Mouse (Mus musculus): Measurements from ENCODE around the gene Snx12. TPM values are rescaled to one million over a fixed set of nuclear protein-coding genes. Genes with fewer than 3 reads are reported as not detected.
"Not testable (repeated sequence)": the region's sequence is repeated elsewhere in the genome, so short reads cannot be mapped to it uniquely, and the experiment has no call there.

Gene Snx12
- total RNA-seq, 4 experiments from 2014 or later: 49.1 to 69.9 (median 64.8) TPM

- no peak for DNase-seq
Observed at GRCm38 (mm10) chrX:101131992-101132791, 90.2 kb downstream of the Snx12 start.

DNA sequence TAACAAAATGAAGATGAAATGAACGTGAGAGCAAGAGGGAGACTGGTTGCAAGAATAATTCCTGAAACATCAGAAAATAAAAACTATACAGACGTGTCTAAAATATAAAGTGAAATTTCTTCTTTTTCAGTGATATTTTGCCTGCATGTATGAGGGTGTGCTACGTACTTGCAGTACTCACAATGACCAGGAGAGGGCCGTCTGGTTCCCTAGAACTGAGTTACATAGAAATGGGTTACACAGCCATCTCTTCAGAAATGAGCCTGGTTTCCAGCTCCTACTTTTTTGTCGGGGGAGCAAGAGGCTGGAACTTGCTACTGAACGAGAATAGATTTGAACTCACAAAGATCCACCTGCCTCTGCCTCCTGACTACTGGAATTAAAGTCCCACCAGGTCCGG is 91.4 kb downstream of the Snx12 start:
- DNase-seq: no peak

DNA sequence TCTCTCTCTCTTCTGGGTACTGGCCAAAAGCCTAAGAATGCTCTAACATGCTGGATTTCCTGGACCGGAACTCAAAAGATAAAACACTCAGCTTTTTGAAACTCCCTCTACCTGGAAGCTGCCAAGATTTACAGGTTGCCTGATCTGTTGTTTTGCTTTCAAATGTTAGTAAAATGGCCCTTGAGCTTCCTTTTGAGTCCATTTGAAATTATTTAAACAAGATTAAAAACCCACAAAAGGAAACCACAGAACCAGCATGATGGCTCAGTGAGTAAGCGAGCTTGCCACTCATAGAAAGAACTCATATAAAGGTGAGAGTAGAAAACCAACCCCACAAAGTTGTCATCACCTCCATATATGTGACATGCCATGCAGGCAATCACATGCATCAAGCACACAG is 93.8 kb downstream of the Snx12 start:
- DNase-seq: no peak

- no peak for DNase-seq
Observed at GRCm38 (mm10) chrX:101126977-101127376, 95.4 kb downstream of the Snx12 start.

DNA sequence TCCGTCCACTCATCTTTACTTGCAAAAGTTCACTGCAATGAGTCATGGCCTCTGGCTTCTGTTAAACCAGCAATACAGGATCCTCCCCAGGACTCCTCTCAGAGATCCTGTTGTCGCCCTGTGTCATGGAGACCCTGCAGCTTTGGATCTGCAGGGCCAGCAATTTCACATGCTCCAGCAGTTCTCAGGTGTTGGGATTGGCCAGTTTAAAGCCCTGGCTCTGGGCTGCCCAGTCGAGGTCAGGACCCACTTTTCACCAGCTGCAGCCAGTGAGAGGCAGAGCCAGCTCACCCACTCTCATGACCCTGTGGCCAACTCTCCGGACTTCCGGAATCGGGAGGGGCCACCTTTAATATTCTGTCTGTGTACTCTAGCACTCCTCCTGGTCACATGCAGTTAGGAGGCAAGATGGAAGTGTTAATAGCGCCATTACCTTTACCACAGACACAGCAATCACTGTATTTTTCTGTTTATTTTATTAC is 95.8 kb downstream of the Snx12 start:
- DNase-seq: peak; percentile 31

DNA sequence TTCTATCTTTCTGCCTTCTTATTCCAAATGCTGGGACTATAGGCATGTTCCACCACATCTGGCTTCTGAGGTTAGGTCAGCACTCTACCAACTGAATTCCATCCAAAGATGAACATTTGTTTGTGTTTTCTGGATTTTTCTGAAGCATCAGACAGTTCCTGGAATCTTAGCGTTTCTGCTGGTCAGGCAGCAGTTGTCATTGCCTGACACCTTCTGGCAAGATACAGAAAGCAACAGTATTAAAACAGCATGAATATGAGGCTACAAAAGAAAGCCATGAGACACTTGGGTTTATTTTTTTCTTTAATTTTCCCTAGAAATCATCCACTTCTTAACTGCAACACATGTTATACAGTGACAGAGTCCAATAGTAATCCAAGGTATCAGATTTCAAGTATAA is 101.8 kb downstream of the Snx12 start:
- no peak for DNase-seq

GRCm38 (mm10) chrX:101085920-101086319 is 136.4 kb downstream of the Snx12 start, which contains the start of gene Slc7a3:
TSS of gene Slc7a3 (minus strand) at chrX:101086020.
- no peak for DNase-seq

DNA sequence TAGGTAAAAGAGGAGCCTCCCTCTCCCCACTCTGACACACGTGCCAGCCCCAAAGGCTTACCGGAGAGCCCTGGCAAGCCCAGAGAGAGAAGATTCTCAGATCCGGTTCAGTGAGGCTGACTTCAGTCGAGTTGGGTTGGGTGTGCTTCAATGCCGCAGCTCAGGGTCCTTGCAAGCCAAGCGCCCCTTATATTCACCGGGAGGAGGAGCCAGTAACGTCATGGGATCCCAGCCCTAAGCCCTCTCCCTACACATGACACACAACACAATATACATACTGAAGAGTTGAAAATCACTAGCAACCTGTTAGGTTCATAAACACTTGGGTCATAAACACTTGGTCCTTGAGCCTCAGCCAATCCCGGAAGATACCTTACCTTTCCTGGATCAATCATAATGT is 137.2 kb downstream of the Snx12 start:
- not testable (repeated sequence) for DNase-seq

DNA sequence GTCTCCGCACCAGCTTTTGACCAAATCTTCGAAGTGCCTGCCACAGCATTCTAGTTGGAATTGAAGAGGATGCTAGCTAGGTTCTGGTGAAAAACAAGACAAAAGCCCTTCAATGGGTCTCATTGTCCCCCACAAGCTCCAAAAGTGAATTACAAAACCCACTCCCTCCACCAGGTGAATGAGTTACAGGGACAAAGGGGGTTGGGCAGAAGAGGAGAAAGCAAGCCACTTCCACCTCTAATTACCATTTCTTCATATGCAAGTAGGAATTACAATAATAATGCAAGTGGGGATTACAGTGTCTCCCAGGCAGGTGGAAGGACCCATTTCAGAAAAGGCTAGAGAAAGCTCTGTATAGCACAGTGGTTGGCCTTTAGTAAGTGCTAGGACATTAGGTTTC is 138.2 kb downstream of the Snx12 start:
- DNase-seq: no peak

DNA sequence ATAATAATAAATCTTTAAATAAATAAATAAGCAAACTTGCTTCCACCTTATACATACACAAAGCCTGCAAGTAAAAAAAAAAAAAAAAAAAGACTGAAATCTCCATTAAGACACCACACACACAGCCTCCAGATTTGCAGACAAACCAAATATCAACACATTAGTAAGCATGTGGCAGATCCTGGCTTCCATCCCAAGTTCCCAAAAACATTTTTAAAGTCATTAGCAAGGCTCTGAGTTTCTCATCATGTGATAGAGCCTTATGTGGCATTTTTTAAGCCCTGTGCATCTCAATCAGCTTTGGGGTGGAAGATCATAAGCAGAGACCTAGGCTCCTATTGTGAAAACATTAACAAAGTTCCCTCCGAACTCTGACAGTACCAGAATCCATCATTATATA is 157.1 kb downstream of the Snx12 start:
- no peak for DNase-seq

- no peak for DNase-seq
Observed at GRCm38 (mm10) chrX:101063503-101063902, 158.9 kb downstream of the Snx12 start.

DNA sequence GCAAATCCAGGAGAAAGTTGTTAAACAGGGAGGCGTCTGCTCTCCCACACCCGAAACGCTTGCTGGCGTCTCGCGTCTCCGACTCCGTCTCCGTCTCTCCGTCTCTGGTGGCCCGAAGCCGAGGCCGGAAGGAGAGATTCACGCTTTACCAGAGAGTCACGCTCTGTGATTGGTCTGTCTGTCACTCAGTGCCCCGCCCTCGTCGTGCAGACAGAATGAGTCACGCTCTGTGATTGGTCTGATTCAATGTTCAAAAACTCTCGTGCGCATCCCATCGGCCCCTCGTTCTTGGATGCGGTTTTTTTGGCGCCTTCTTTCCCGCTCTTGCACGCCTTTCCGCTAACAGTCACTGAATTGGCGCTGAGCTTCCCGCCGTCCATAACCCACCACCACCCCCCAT is 162.8 kb downstream of the Snx12 start, which contains the start of gene Tex11:
Tex11 (minus strand) TSS at position 127 of the 400 bp plus-strand sequence.
- no peak for DNase-seq

Other genes with a start within 250 kb of the Snx12 start
- not detected for gene Tex11, start 162.9 kb downstream of the Snx12 start, total RNA-seq (2022)
- gene Slc7a3, start 136.5 kb downstream of the Snx12 start, total RNA-seq (2022): 1 to 10 TPM in 2 of 4 experiments, under 1 TPM in 2; 0.42 to 1.5 (median 0.98) TPM
- 10 to 100 TPM; 34.8 to 37.6 (median 36.7) TPM for gene Foxo4, start 32.0 kb upstream of the Snx12 start, total RNA-seq (2022)
- not detected for gene Gm614, start 41.4 kb upstream of the Snx12 start, total RNA-seq (2022)
- 1 to 10 TPM; 4.7 to 6.7 (median 6.5) TPM for gene Il2rg, start 45.7 kb upstream of the Snx12 start, total RNA-seq (2022)
- 1 to 10 TPM in 1 of 4 experiments, not detected in 3; 1.2 TPM for gene Gm20489, start 46.5 kb upstream of the Snx12 start, total RNA-seq (2022)
- gene Med12, start 51.5 kb upstream of the Snx12 start, total RNA-seq (2022): 10 to 100 TPM; 28.9 to 61.1 (median 42.5) TPM
- gene Nlgn3, start 76.6 kb upstream of the Snx12 start, total RNA-seq (2022): 10 to 100 TPM; 23.5 to 27.3 (median 25.8) TPM
- gene Gjb1, start 153.8 kb upstream of the Snx12 start, total RNA-seq (2022): under 1 TPM in 1 of 4 experiments, not detected in 3; 0.48 TPM
- 100 to 1,000 TPM in 2 of 4 experiments, 10 to 100 TPM in 2; 87.4 to 124 (median 103) TPM for gene Zmym3, start 198.3 kb upstream of the Snx12 start, total RNA-seq (2022)
- 100 to 1,000 TPM; 175 to 204 (median 197) TPM for gene Nono, start 206.8 kb upstream of the Snx12 start, total RNA-seq (2022)
- gene Itgb1bp2, start 226.5 kb upstream of the Snx12 start, total RNA-seq (2022): 1 to 10 TPM in 1 of 4 experiments, under 1 TPM in 3; 0.38 to 1.3 (median 0.67) TPM